Mouse (Mus musculus) liver, embryonic 12.5 days (tissue): Measurements from ENCODE around the gene Pramef17. TPM values are rescaled to one million over a fixed set of nuclear protein-coding genes. Genes with fewer than 3 reads are reported as not detected.
"Not testable (repeated sequence)": the region's sequence is repeated elsewhere in the genome, so short reads cannot be mapped to it uniquely, and the experiment has no call there.

Source experiments
- ATAC-seq: fragments of 200-750 bp; cut with Nextera tagmentation; 2 replicates; pipeline ENCODE4 v1.8.0; 2017; ENCODE audit warnings: moderate number of reproducible peaks, mild to moderate bottlenecking, moderate library complexity
- H3K27ac ChIP-seq: fragments of 300-500 bp; sonication (generic); 2 replicates; pipeline ENCODE4 v1.5.1; 2016; ENCODE audit warnings: mild to moderate bottlenecking
- H3K27me3 ChIP-seq: fragments of 300-500 bp; sonication (generic); replicated peaks from 2 replicates; pipeline ENCODE4 v1.6.1; 2016; ENCODE audit warnings: mild to moderate bottlenecking, moderate library complexity
- H3K36me3 ChIP-seq: fragments of 300-500 bp; sonication (generic); 2 replicates; pipeline ENCODE4 v1.6.1; 2016; ENCODE audit warnings: mild to moderate bottlenecking, moderate library complexity
- H3K4me1 ChIP-seq: fragments of 300-500 bp; sonication (generic); 2 replicates; pipeline ENCODE4 v1.6.1; 2016
- H3K4me2 ChIP-seq: fragments of 300-500 bp; sonication (generic); 2 replicates; pipeline ENCODE4 v1.6.1; 2016; ENCODE audit warnings: mild to moderate bottlenecking, moderate library complexity
- H3K4me3 ChIP-seq: fragments of 300-500 bp; sonication (generic); 2 replicates; pipeline ENCODE4 v1.5.1; 2016; ENCODE audit warnings: mild to moderate bottlenecking, moderate library complexity
- H3K9ac ChIP-seq: fragments of 300-500 bp; sonication (generic); 2 replicates; pipeline ENCODE4 v1.6.1; 2016; ENCODE audit warnings: mild to moderate bottlenecking, moderate library complexity
- H3K9me3 ChIP-seq: fragments of 300-500 bp; sonication (generic); replicated peaks from 2 replicates; pipeline ENCODE4 v1.6.1; 2016; ENCODE audit warnings: mild to moderate bottlenecking, moderate library complexity
- WGBS: fragments of 180-500 bp; shearing (Covaris S2); methylation state at CpG from one replicate; pipeline ENCODE4 v1.1.7; 2016; ENCODE audit not compliant: insufficient replicate concordance; 5-methylcytosine and 5-hydroxymethylcytosine counted together
- polyA plus RNA-seq: library from polyadenylated mRNA; unstranded; fragments of >200 nt; fragmentation: Nextera tagmentation; extraction: Ambion mirVana; gene quantifications from 2 replicates; pipeline ENCODE4 v1.2.1, GENCODE M21; 2016

Pramef17 gene
- not detected in 2 replicates for polyA plus RNA-seq

- not testable (repeated sequence) for H3K36me3 ChIP-seq, H3K9ac ChIP-seq, H3K4me1 ChIP-seq, H3K27me3 ChIP-seq, H3K4me3 ChIP-seq, H3K9me3 ChIP-seq, H3K27ac ChIP-seq, H3K4me2 ChIP-seq, ATAC-seq
- 37% methylated on average over 3 of the region's 3 CpGs for WGBS
These were observed at the start of gene Pramef17 for GRCm38 (mm10) chr4:143994269-143994668. Gene Pramef17 (minus strand): TSS chr4:143994369.

DNA sequence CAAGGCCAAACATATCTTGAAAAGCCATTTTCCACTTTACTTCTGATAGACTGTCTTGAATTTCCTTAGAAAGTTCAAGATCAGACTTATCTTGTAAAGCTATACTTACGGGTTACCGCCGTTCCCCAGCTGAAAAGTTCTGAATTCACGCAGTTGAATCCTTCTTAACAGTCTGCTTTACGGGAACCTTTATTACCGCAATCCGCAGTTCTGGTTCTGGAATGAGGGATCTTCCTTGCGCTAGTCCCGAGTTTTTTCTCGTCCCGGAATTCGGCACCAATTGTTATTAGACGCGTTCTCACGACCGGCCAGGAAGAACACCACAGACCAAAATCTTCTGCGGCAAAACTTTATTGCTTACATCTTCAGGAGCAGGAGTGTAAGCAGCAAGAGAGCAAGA, 6.0 kb downstream of the Pramef17 start:
- H3K27me3 ChIP-seq, H3K27ac ChIP-seq, H3K36me3 ChIP-seq, H3K9ac ChIP-seq, H3K4me2 ChIP-seq, H3K9me3 ChIP-seq, H3K4me3 ChIP-seq, ATAC-seq, H3K4me1 ChIP-seq: not testable (repeated sequence)
- 90% methylated on average over 17 of the region's 17 CpGs for WGBS

DNA sequence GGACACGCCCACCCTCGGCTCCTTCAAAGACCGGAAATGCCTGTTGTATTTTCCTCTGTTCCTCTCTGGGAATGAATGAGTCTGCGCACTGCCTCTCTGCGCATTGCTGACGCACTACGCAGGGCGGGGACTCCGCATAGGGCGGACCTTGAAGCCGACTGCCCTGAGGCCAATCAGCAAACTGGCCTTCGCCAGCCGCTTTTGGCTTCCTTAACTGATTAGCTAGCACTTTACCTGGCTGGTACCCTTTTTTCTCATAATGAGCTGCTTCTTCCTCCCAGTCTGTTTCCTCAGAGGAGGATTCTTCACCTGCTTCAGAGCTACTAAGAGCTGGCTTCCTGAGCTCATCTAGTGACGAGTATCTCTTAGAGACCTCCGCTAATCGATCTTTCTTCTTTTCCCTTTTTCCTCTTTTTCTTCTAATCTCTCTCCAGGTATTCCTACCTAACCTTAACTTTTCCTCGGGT, 6.7 kb downstream of the Pramef17 start:
- H3K4me3 ChIP-seq, H3K27me3 ChIP-seq, ATAC-seq, H3K9ac ChIP-seq, H3K36me3 ChIP-seq, H3K9me3 ChIP-seq, H3K27ac ChIP-seq, H3K4me1 ChIP-seq, H3K4me2 ChIP-seq: not testable (repeated sequence)
- 85% methylated on average over 13 of the region's 17 CpGs for WGBS

- H3K9ac ChIP-seq, H3K9me3 ChIP-seq, H3K4me2 ChIP-seq, H3K36me3 ChIP-seq, H3K4me3 ChIP-seq, H3K4me1 ChIP-seq, ATAC-seq, H3K27me3 ChIP-seq, H3K27ac ChIP-seq: not testable (repeated sequence)
- WGBS, result 74% methylated on average over 4 of the region's 9 CpGs
These were observed 8.4 kb downstream of the Pramef17 start for GRCm38 (mm10) chr4:143985733-143986132.

DNA sequence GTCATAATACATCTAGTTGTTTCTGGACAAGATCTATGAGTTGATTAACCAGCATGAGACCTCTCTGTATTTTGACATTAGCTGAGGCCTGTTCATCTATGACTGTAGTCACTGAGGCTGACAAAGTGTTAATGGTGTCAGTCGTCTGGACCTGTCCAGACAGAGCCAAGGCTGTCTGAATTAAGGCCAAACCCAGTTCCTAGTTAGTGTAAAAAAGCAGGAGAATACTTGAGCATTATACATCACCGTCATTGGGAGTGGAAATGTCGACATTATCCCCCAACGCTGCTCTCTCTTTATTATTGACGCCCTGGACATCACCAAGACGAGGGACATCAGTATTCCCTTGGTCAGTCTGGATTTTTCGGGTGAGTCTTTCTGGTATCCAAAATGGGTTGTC, 9.0 kb downstream of the Pramef17 start:
- not testable (repeated sequence) for H3K4me2 ChIP-seq, H3K9ac ChIP-seq, H3K9me3 ChIP-seq, H3K4me1 ChIP-seq, H3K27ac ChIP-seq, H3K27me3 ChIP-seq, ATAC-seq, H3K36me3 ChIP-seq, H3K4me3 ChIP-seq
- no CpG with 5 or more reads among the region's 7 CpGs for WGBS

- not testable (repeated sequence) for H3K27ac ChIP-seq
- WGBS, result no CpG with 5 or more reads among the region's 1 CpGs
These were observed 10.7 kb downstream of the Pramef17 start for GRCm38 (mm10) chr4:143983446-143983845.

DNA sequence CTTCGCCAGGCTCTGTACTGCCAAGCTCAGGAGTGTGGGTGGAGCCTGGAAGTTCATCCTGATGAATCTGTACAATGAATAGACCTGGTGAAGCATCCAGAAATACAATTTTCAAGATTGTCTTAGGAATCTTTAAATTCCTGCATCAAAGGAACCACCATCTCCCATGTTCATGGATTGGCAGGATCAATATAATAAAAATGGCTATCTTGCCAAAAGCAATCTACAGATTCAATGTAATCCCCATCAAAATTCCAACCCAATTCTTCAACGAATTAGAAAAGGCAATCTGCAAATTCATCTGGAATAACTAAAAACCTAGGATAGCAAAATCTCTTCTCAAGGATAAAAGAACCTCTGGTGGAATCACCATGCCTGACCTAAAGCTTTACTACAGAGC, 27.3 kb downstream of the Pramef17 start, which contains the start of gene Gm13101:
TSS of gene Gm13101 (minus strand) at position 101 of the 400 bp plus-strand sequence.
- not testable (repeated sequence) for H3K4me1 ChIP-seq, H3K4me3 ChIP-seq, H3K27ac ChIP-seq, H3K4me2 ChIP-seq, H3K36me3 ChIP-seq, ATAC-seq, H3K9ac ChIP-seq, H3K27me3 ChIP-seq, H3K9me3 ChIP-seq
- 46% methylated on average over 2 of the region's 2 CpGs for WGBS

More at GRCm38 (mm10) chr4:143983446-143983845, 10.7 kb downstream of the Pramef17 start:
- H3K4me2 ChIP-seq, ATAC-seq, H3K4me3 ChIP-seq, H3K9me3 ChIP-seq, H3K36me3 ChIP-seq, H3K27me3 ChIP-seq, H3K9ac ChIP-seq, H3K4me1 ChIP-seq: not testable (repeated sequence)

GRCm38 (mm10) chr4:143950916-143951315, 43.3 kb downstream of the Pramef17 start, which contains the start of gene Pramef25:
Gene Pramef25 (minus strand): TSS chr4:143951016.
- not testable (repeated sequence) for H3K9ac ChIP-seq, H3K27me3 ChIP-seq, H3K27ac ChIP-seq, ATAC-seq, H3K9me3 ChIP-seq, H3K4me1 ChIP-seq, H3K4me3 ChIP-seq, H3K4me2 ChIP-seq, H3K36me3 ChIP-seq
- 48% methylated on average over 1 of the region's 1 CpGs for WGBS

Other genes with a start within 250 kb of the Pramef17 start
- not detected in 2 replicates for gene Gm13023, start 205.0 kb downstream of the Pramef17 start, polyA plus RNA-seq
- gene Gm13084, start 178.3 kb downstream of the Pramef17 start, polyA plus RNA-seq, result not detected in 2 replicates
- not detected in 2 replicates for gene Gm13103, start 147.9 kb downstream of the Pramef17 start, polyA plus RNA-seq
- gene Pramef6, start 94.0 kb downstream of the Pramef17 start, polyA plus RNA-seq, result not detected in 2 replicates
- not detected in 2 replicates for gene Pramef25, start 43.4 kb downstream of the Pramef17 start, polyA plus RNA-seq
- not detected in 2 replicates for gene Gm13101, start 27.4 kb downstream of the Pramef17 start, polyA plus RNA-seq
- not detected in 2 replicates for gene Pramel4, start 64.8 kb upstream of the Pramef17 start, polyA plus RNA-seq
- not detected in 2 replicates for gene Gm13102, start 112.1 kb upstream of the Pramef17 start, polyA plus RNA-seq
- not detected in 2 replicates for gene Oog3, start 168.3 kb upstream of the Pramef17 start, polyA plus RNA-seq
- gene Oog2, start 196.3 kb upstream of the Pramef17 start, polyA plus RNA-seq, result not detected in 2 replicates
- not detected in 2 replicates for gene C87977, start 218.9 kb upstream of the Pramef17 start, polyA plus RNA-seq